Mouse (Mus musculus) T-helper 17 cell (primary cell): ENCODE measurements around the gene Lrrn4cl.

ENCODE experiments used
- in situ Hi-C, 2 experiments: fragments of 300-600 bp; cut with MboI, MseI; formaldehyde crosslinking; loops; 1 replicate in 1 of 2; 2 replicates in 1 of 2; pipeline ENCODE4 v1.15.1; 2025; ENCODE audit warnings: high pct_unique_total_duplicates in 2 of 2

Gene Lrrn4cl

DNA sequence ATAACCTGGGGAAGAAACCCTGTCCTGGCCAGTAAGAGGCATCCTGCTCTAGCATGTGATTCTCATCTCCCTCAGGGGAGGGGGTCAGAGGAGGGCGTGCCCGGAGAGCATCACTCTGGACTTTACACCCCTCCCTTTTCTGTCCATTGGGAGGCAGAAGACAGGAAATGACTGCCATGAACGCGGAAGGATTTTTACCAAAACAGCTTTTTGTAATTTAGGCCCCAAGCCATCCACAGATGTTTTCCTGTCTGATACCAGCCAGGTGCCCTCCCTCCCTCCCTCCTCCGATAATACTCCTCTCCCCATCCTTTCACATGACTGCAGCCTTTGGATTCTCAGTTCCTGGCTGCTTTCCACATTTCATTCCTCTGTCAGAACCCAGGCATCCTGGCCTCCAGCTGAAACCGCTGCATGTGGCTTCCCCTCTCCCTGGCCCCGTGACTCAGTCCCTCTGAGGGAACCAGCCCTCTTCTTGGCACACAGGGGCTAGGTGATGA lies at the start of gene Lrrn4cl:
Gene Lrrn4cl, plus strand, starts transcription at position 367 of the 500 bp plus-strand sequence.
- in situ Hi-C loops: loop anchor here (10.0 to 25.0 kb wide), 3 partner anchors 263 to 1534 kb away; partner anchors contain the start of genes Scgb2a2 (in 1 of the 2), Slc22a8 (in 1 of the 2) and Syt7 (in 1 of the 2)

DNA sequence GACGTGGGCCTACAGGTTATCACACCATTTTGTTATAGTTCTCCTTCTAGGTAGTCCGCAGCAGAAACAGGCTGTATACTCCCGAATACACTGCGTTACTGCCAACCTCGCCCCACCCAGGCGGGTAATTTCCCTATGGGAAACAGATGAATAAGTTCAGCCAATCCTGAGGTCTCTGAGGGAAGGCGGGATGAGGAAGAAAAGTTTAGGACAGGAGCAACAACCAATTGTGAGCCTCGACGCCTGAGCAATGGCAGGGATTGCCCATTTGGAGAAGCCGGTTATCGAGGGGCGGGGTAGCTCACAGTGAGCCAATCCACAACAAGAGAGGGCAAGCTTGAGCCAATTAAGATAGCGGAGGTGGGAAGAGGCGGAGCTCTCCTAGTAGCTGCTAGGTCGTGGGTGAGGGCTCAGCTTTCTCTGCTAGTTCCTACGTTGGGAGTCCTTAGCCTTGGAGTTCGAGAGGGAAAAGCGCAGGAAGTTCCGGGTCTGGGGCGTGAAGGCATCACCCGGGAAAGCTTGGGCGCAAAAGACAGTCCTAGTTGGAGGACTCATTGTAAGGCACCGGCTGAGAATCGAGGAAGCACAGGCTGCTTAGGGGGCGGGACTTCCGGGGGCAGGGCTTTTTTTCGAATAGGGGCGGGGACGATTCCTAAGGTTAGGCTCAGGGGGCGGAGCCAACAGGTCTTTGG lies 48.3 kb upstream of the Lrrn4cl start, which contains the start of gene Zbtb3:
Gene Zbtb3, plus strand, starts transcription at position 426 of the 692 bp plus-strand sequence.
- in situ Hi-C loops: loop anchor here in 1 of 2 experiments (10.0 kb wide), 1 partner anchor 1317 kb away; the partner anchor contains the start of gene Rtn3

DNA sequence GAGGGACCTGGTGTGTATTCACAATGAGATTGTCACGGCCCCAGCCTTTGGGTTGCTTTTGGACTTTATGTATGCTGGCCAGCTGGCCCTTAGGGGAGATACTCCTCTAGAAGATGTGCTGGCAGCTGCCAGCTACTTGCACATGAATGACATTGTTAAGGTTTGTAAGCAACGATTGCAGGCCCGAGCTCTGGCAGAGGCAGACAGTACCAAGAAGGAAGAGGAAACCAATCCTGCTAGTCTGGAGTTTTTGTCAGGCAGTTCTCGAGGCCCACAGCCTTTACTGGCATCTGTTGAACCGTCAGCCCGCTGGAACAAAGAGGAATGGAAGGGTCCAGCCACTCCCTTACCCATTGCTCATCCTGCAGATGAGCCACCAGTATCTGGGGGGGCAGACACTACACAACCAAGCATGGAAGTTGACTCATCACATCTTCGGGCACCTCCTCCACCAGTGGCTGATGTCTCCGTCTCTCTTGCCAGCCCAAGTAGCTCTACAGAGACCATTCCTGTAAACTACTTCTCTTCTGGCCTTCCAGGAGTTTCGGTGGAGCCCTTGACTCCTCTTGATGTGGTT lies 47.3 kb upstream of the Lrrn4cl start:
- in situ Hi-C loops: loop anchor here in 1 of 2 experiments (10.0 kb wide), 1 partner anchor 1318 kb away; the partner anchor contains the start of gene Rtn3

DNA sequence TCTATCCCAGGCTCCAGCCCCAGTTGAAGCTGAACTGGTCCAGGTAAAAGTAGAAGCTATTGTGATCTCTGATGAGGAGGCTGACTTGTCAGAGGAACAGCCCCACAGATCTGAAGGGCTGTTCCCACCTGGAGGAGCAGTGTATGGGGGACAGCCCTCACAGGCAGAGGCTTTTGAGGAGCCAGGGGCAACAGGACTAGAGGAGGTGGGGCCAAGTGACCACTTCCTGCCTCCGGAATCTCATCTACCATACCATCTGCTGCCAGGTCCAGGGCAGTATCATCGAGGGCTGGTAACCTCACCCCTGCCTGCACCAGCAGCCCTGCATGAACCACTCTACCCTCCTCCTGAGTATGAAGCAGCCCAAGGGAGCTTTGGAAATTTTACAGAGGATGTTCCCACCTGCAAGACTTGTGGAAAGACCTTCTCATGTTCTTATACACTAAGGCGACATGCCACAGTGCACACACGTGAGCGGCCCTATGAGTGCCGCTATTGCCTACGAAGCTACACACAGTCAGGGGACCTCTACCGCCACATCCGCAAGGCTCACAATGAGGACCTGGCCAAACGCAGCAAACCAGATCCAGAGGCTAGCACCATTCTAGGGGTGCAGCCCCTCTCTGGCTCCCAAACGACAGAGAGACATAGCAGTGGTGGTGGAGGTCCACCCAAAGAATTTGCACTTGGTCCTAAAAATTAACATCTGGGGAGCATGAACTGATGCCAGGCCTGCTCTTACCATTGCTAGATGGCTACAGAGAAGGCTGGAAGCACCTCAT lies 46.5 kb upstream of the Lrrn4cl start:
- in situ Hi-C loops: loop anchor here in 1 of 2 experiments (10.0 kb wide), 1 partner anchor 1319 kb away; the partner anchor contains the start of gene Rtn3

DNA sequence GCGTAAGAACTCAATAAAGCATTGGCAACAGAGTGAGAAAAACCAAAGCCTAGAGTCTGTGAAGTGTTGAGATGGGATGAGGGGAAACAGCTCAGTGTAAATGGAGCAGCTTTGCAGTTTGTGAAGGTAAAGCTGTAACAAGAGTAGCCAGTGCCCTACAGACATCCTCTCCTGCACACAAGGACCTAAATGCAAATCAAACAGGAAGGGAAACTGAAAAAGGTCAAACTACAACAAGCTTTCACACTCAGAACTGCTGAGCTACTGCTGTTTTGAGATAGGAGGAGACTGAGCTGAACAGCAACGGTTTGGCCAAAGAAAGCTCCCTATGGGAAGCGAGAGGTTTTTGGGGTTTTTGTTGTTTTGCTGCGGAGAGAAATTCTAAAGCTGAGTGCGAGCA lies 43.8 kb upstream of the Lrrn4cl start:
- in situ Hi-C loops: loop anchor here in 1 of 2 experiments (10.0 kb wide), 1 partner anchor 1322 kb away; the partner anchor contains the start of gene Rtn3

DNA sequence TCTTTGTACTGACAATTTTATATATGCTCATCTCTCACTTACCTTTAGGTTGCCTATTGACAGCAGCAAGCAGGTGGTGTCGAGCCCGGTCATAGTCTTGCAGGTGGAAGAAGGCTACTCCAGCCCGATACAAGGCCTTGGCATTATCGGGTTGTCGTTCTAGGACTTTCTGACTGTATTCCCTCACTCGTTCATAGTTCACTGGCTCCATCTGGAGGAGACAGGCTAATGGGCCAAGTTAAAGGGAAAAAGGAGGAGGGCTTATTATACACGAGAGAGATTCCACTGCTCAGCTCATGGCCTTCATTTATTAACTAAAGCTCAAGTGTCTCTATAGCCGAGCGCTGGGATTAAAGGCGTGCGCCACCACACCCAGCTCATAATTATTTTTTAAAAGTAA lies 34.8 kb upstream of the Lrrn4cl start:
- in situ Hi-C loops: loop anchor here in 1 of 2 experiments (5.0 to 10.0 kb wide), 2 partner anchors 81 to 1241 kb away; partner anchors contain the start of gene Ganab

DNA sequence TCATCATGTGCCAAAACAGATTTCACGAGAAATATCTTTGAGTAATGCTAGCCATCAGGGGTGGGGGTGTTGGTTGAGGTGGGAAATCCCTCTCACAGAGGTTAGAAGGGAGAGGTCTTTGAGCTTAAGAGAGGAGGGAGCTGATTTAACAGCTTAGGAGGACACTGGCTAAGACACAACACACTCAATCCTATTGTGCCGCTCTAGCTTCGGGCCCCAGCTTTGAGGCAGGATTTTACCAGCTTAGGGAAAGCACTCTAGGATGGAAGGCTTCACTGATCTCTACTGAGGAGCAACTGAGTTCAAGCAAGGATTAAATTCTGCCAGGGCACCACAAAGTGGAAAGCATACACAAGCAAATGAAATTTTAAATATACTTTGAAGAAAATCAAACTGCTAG lies 33.6 kb upstream of the Lrrn4cl start:
- in situ Hi-C loops: loop anchor here in 1 of 2 experiments (5.0 to 10.0 kb wide), 2 partner anchors 80 to 1242 kb away; partner anchors contain the start of gene Ganab

DNA sequence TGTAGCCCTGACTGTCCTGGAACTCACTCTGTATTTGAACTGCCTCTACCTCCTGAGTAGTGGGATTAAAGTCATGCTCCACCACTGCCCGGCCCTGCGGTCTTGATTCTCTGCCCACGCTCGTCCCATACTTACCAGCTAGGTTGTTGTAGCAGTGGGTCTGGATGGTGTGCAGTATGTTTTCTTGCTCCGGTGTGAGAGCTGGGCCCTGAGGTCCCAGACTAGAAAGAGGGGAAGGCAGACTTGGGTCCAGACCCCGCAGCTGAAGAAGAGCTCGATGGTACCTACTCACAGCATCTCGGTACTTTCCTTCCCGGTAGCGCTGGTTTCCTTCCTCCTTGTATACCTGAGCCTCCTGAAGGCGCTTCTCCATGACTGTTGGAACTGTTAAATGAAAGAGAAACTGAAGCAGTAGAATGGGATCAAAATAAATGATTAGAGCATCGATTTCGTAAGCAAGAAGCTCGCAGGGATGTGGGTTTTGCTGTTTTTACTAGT lies 32.2 kb upstream of the Lrrn4cl start:
- in situ Hi-C loops: loop anchor here in 1 of 2 experiments (5.0 to 10.0 kb wide), 2 partner anchors 79 to 1244 kb away; partner anchors contain the start of gene Ganab

DNA sequence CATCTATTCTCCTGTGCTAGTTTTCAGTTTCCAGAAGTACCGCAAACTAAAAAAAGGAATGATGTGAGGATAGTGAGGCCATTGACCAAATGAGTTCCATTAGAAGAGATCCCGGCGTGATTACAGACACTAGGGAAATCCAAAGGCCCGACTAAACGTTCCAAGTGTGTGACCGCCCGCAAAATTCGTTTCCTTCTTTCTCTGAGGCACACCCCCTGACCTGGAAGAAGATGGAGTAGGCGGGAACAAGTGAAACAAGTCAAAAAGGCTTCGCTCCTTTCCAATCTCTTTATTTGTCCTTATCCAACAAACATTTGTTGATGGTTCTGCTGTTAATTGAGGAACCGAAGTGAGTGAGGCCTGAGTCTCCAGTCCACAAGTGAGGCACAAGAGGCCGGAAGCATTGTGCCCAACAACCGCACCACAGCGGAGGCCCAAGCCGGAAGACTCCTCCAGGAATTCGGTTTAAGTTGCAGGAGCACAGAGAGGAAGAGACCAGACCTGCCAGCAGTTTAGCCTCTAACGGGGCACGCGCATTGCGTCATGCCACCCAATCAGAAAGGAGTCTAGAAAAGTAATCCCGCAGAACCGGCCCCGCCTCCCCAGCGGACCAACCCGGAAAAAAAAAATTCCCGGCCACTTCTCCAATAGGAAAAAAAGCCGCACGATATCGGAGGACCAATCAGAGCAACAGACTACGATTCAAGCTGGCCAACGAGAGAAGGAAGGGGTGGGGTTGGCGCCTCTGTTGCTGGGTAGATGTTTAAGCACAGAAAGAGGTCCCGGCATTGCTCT lies 31.6 kb upstream of the Lrrn4cl start, which contains the start of gene Ttc9c:
Gene Ttc9c, minus strand, starts transcription at position 533 of the 795 bp plus-strand sequence.
- in situ Hi-C loops: loop anchor here in 1 of 2 experiments (5.0 to 10.0 kb wide), 2 partner anchors 78 to 1244 kb away; partner anchors contain the start of gene Ganab

DNA sequence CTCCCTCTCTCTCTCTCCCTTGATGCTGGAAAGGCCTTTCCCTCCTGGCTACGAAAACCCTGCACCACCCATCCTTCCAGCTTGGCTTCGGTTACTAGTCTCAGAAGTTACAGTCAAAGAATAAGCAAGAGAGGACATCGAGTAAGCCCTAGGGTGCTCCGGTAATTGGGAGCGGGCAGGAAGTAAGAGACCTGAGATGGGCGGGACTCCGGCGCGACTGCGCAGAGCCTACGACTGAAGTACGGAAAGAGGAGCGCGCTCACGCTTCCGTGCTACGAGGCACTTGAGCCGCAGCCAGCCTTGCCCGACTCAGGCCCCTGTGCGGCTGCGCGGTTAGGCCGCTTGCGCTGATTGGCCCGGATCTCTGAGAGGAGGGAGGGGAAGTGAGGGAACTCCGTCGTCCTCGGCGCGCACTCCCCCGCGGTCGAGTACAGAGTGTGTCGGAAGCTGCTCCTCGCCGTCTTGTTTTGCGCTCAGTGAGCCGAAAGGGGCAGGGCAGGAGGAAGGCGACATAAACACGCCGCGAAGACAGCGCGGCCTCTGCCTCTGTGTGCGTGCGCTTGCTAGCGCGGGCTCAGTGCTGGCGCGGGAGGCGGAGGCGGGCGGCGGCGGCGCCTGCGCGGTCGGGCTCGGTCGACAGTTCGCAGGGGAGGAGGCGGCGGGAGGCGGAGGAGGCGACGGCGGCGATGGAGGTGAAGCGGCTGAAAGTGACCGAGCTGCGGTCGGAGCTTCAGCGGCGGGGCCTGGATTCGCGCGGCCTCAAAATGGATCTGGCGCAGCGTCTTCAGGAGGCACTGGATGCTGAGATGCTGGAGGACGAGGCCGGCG lies 30.8 kb upstream of the Lrrn4cl start, which contains the start of gene Hnrnpul2:
Gene Hnrnpul2, plus strand, starts transcription at position 415 of the 828 bp plus-strand sequence.
- in situ Hi-C loops: loop anchor here (5.0 to 10.0 kb wide), 2 partner anchors 77 to 1245 kb away; partner anchors contain the start of gene Ganab (in 2 of the 2)

DNA sequence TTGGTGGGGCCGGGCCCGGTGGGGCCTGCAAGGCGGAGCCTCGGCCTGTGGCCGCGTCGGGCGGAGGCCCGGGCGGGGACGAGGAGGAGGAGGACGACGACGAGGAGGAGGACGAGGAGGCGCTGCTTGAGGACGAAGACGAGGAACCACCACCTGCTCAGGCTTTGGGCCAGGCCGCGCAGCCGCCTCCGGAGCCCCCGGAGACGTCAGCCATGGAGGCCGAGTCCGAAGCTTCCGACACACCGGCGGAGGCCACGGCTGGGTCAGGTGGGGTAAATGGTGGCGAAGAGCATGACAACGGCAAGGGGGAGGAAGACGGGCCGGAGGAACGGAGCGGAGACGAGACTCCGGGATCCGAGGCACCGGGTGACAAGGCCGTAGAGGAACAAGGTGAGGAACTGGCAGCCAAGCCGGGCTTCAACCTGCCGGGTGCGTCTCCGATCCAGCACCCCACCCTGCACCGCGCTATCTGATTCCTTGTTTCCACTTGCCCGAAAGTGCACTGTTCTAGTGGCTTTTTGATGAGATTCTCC lies 30.1 kb upstream of the Lrrn4cl start:
- in situ Hi-C loops: loop anchor here in 1 of 2 experiments (5.0 kb wide), 1 partner anchor 77 kb away; the partner anchor contains the start of gene Ganab

DNA sequence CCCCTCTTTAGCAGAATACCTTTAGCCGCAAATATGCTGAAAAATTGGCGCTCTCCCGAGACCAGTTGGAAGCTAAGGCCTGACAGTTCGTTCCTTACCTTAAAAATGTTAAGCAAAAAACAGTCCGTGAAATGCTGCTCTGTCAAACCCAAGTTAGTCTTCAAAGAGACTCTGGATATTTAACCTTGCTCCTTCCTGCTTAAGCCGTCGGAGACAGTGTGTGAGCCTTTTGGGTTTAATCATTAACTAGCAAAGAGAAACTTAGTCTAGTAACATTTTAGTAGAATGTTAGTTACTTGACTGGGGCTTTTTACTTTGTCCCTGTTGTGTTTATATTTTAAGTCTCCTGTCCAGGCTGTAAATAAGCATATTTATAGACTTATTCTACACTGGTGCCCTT lies 29.4 kb upstream of the Lrrn4cl start:
- in situ Hi-C loops: loop anchor here in 1 of 2 experiments (5.0 kb wide), 1 partner anchor 76 kb away; the partner anchor contains the start of gene Ganab

DNA sequence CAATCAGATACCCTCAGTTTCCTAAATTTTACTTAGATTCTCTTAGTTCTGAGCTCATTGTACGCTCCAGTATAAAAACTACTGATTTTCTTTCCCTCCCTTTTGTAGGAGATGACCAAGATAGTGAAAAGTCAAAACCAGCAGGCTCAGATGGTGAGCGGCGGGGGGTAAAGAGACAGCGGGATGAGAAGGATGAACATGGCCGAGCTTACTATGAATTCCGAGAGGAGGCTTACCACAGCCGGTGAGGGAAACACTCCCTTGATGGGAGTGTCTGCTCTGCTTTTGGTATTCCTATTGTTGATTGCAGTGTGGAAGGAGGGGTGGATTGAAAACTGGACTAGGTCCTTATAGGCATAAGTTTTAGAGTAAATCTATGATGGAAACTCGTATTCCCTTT lies 27.9 kb upstream of the Lrrn4cl start:
- in situ Hi-C loops: loop anchor here in 1 of 2 experiments (5.0 kb wide), 1 partner anchor 75 kb away; the partner anchor contains the start of gene Ganab

DNA sequence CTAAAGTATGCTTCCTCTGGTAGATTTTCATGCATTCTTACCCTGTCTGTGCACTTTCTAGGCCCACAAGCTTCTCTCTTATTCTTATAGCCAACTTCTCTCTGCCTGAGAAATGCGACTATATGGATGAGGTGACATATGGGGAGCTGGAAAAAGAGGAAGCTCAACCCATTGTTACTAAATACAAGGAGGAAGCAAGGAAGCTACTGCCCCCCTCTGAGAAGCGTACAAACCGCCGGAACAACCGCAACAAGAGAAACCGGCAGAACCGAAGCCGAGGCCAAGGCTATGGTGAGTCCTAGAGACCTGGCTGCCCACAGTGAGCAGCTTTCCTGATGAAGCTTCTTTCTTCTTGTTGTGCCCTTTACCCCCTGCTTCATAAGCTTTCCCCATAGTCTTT lies 20.9 kb upstream of the Lrrn4cl start, which contains the start of gene AC129217.1:
Gene AC129217.1, plus strand, starts transcription at position 114 of the 400 bp plus-strand sequence.
- in situ Hi-C loops: loop anchor here in 1 of 2 experiments (25.0 kb wide), 1 partner anchor 1033 kb away; no protein-coding TSS in a partner anchor

DNA sequence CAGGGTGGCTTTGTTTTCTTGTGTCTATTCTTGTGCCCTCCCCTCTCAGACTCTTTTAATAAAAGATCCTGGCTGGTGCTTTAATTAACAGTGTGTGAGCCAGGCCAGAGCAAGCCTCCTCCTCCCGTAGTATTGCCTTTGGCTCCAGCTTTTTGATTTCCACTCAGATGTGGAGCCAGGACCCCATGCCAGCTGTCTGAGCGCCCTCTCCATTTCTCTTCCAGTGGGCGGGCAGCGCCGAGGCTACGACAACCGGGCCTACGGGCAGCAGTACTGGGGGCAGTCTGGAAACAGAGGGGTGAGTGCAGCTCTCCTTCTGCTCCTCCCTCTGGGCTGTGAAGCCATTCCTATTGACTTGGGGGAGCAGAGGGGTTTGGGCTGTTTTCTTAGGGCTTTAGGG lies 19.9 kb upstream of the Lrrn4cl start:
- in situ Hi-C loops: loop anchor here in 1 of 2 experiments (25.0 kb wide), 1 partner anchor 1032 kb away; no protein-coding TSS in a partner anchor

DNA sequence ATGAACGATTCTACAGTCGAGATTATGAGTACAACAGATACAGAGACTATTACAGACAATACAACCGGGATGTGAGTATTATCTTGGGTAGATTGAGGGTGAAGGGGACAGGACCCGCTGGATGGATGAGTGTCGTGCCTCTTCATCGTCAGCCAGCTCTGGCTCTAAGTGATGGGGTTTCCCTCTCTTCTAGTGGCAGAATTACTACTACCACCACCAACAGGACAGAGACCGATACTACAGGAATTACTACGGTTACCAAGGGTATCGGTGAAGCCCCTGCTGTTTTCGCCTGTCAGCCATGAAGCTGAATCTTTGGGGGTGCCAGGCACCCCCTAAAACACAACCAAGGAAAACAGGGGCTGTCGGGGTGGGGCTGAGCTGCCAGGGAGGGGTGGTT lies 19.3 kb upstream of the Lrrn4cl start:
- in situ Hi-C loops: loop anchor here in 1 of 2 experiments (25.0 kb wide), 1 partner anchor 1031 kb away; no protein-coding TSS in a partner anchor

DNA sequence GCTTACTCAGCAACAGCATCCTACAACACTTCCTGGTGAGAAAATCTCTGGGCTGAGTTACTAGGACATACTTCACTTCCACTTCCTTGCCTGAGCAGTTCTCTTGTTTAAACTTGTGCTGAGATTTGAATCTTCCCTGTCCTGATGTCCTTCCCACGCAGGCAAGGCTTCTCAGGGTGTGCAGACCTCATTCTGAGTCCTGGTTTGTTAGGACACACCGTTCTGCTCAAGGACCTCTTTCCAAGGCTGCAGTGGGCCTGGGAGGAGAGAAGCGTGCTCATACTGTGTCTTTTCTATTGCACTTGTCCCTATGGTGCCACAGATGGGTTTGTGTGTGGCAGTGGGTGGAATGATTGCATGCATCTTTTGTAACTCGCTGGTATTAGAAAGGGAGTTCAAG lies 17.6 kb upstream of the Lrrn4cl start:
- in situ Hi-C loops: loop anchor here in 1 of 2 experiments (25.0 kb wide), 1 partner anchor 1029 kb away; no protein-coding TSS in a partner anchor

DNA sequence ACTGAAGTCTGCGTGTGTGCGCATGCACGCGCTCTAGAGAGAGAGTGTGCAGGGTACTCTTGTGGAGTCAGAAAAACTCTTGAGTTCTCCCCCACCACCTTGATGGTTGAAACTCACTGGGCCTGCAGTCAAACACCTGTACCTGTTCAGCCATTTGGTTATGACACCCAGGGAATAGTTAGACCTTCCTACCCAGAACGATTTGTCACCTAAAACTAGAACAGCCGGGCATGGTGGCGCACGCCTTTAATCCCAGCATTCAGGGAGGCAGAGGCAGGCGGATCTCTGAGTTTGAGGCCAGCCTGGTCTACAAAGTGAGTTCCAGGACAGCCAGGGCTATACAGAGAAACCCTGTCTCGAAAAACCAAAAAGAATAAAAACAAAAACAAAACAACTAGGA lies 14.2 kb upstream of the Lrrn4cl start:
- in situ Hi-C loops: loop anchor here in 1 of 2 experiments (5.0 to 25.0 kb wide), 2 partner anchors 36 to 1026 kb away; partner anchors contain the start of gene Ubxn1
